Mouse (Mus musculus) heart, adult 2 months (tissue): ENCODE results near the gene Ccdc134. TPM values are rescaled to one million over a fixed set of nuclear protein-coding genes. Genes with fewer than 3 reads are reported as not detected.

Experiments used
- DNase-seq, 2 experiments: peaks; one replicate each; pipeline ENCODE4 v3.0.0; 2021
- H3K27ac ChIP-seq: fragments of 200-600 bp; 2 replicates; pipeline ENCODE4 v1.8.1; 2022
- H3K27me3 ChIP-seq: fragments of 200-500 bp; 2 replicates; pipeline ENCODE4 v1.6.1; 2012; ENCODE audit warnings: mild to moderate bottlenecking, low read length, inconsistent platforms, mixed read lengths; ENCODE audit not compliant: control insufficient read depth, insufficient read depth
- H3K36me3 ChIP-seq: fragments of 200-500 bp; 2 replicates; pipeline ENCODE4 v1.6.1; 2012; ENCODE audit warnings: low read length, inconsistent platforms; ENCODE audit not compliant: control insufficient read depth, insufficient read depth
- H3K4me1 ChIP-seq: fragments of 200-500 bp; 2 replicates; pipeline ENCODE4 v1.6.1; 2011; ENCODE audit warnings: low read length; ENCODE audit not compliant: control insufficient read depth, insufficient read depth
- H3K4me3 ChIP-seq: fragments of 200-600 bp; 2 replicates; pipeline ENCODE4 v1.8.1; 2022
- H3K79me2 ChIP-seq: fragments of 200-500 bp; replicated peaks from 2 replicates; pipeline ENCODE4 v1.6.1; 2012; ENCODE audit warnings: mild to moderate bottlenecking, inconsistent platforms, low read length, moderate library complexity, mixed read lengths; ENCODE audit not compliant: control insufficient read depth, insufficient read depth
- H3K9ac ChIP-seq: fragments of 200-500 bp; 2 replicates; pipeline ENCODE4 v1.6.1; 2012; ENCODE audit warnings: low read depth, mild to moderate bottlenecking, control low read depth, inconsistent platforms, low read length, mixed read lengths
- CTCF ChIP-seq: fragments of 200-600 bp; IDR thresholded peaks from 2 replicates; pipeline ENCODE4 v1.8.1; 2022; ENCODE audit warnings: antibody characterized with exemption, mild to moderate bottlenecking, moderate library complexity
- EP300 ChIP-seq: fragments of 200-500 bp; IDR thresholded peaks from 2 replicates; pipeline ENCODE4 v1.6.1; 2011; ENCODE audit warnings: low read depth, low read length, control low read depth; ENCODE audit not compliant: insufficient read depth
- POLR2A ChIP-seq: fragments of 200-500 bp; IDR thresholded peaks from 2 replicates; pipeline ENCODE4 v1.6.1; 2011; ENCODE audit warnings: mild to moderate bottlenecking, low read depth, low read length, control low read depth; ENCODE audit not compliant: insufficient read depth
- WGBS: fragments of 180-500 bp; shearing (Covaris S2); methylation state at CpG from one replicate; pipeline ENCODE4 v1.1.7; 2018; 5-methylcytosine and 5-hydroxymethylcytosine counted together
- intact Hi-C: fragments of 180-260 bp; cut with DNase I; formaldehyde crosslinking; loops from one replicate; pipeline ENCODE4 v1.15.1; 2025
- polyA plus RNA-seq: library from polyadenylated mRNA; depleted of rRNA; stranded (reverse); fragments of >200 nt; gene quantifications from 2 replicates; pipeline ENCODE4 v1.2.3, GENCODE M21; 2012
- total RNA-seq, 2 experiments: library from RNA; stranded (reverse); gene quantifications; 2 replicates each; pipeline ENCODE4 v1.2.3; 2021

Gene Ccdc134
- total and polyA plus RNA-seq, 3 experiments, result 3.9 to 4.8 (median 4.0) TPM

GRCm38 (mm10) chr15:82170437-82171377, 43.0 kb downstream of the Ccdc134 start:
- intact Hi-C loops, result no loop called here
- peak in 1 of 2 experiments; percentile 23 for DNase-seq
- Histone ChIP-seq H3K27ac (no peak overlapping the region), H3K27me3 (no peaks in the 10 kb centered on the region), H3K36me3 (no peaks in the 10 kb centered on the region), H3K79me2 (peaks cover 2% of the 10 kb centered on the region; the same call in 1 of the 2 replicates), H3K9ac (no peak overlapping the region), H3K4me3 (no peak overlapping the region), H3K4me1 (peaks cover 3% of the 10 kb centered on the region)
- TF ChIP-seq CTCF, result no peak
- no peak for TF ChIP-seq EP300
- no peak for TF ChIP-seq POLR2A
- 82% methylated on average over 36 of the region's 36 CpGs for WGBS

DNA sequence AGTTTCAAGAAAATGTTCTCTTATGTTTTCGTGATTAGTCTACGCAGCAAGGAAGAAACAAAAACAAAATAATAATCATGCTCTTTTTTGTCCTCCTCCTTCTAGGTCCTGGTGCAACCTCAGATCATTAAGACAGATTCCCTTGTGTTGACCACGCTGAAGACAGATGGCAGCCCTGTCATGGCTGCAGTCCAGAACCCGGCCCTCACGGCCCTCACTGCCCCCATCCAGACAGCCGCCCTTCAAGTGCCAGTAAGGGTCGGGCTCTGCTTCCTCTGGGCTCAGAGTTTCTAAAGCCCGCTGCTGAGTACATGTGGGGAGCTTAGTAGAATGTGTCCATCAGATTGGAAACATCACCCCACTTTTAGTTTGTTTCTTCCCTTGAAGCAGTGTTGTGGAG, 44.9 kb downstream of the Ccdc134 start:
- Histone ChIP-seq H3K4me3 (no peak overlapping the region), H3K27me3 (no peaks in the 10 kb centered on the region), H3K79me2 (no peaks in the 10 kb centered on the region; the same call in 1 of the 2 replicates), H3K36me3 (no peaks in the 10 kb centered on the region), H3K4me1 (no peaks in the 10 kb centered on the region), H3K27ac (no peak overlapping the region), H3K9ac (no peak overlapping the region)
- TF ChIP-seq POLR2A, result no peak
- TF ChIP-seq EP300, result no peak
- TF ChIP-seq CTCF, result no peak
- 81% methylated on average over 8 of the region's 8 CpGs for WGBS
- intact Hi-C loops, result no loop called here
- no peak for DNase-seq

- H3K9ac ChIP-seq, result no peak overlapping the region
- DNase-seq, result no peak
- intact Hi-C loops, result no loop called here
- H3K27me3 ChIP-seq, result no peaks in the 10 kb centered on the region
- no peaks in the 10 kb centered on the region for H3K4me1 ChIP-seq
- WGBS, result 90% methylated on average over 9 of the region's 9 CpGs
- H3K27ac ChIP-seq, result no peak overlapping the region
- no peak for TF ChIP-seq CTCF
- TF ChIP-seq EP300, result no peak
- TF ChIP-seq POLR2A, result no peak
- no peaks in the 10 kb centered on the region for H3K36me3 ChIP-seq
- no peak overlapping the region for H3K4me3 ChIP-seq
- no peaks in the 10 kb centered on the region for H3K79me2 ChIP-seq
These were observed 47.4 kb downstream of the Ccdc134 start for GRCm38 (mm10) chr15:82175091-82175490.

GRCm38 (mm10) chr15:82177743-82178290, 50.1 kb downstream of the Ccdc134 start:
- H3K9ac ChIP-seq, result no peak overlapping the region
- H3K27ac ChIP-seq, result no peak overlapping the region
- no peaks in the 10 kb centered on the region for H3K36me3 ChIP-seq
- 95% methylated on average over 7 of the region's 7 CpGs for WGBS
- intact Hi-C loops, result no loop called here
- no peak for DNase-seq
- H3K4me1 ChIP-seq, result no peaks in the 10 kb centered on the region
- TF ChIP-seq CTCF (no peak), EP300 (no peak), POLR2A (no peak)
- no peaks in the 10 kb centered on the region for H3K27me3 ChIP-seq
- no peak overlapping the region for H3K4me3 ChIP-seq
- H3K79me2 ChIP-seq, result no peaks in the 10 kb centered on the region

DNA sequence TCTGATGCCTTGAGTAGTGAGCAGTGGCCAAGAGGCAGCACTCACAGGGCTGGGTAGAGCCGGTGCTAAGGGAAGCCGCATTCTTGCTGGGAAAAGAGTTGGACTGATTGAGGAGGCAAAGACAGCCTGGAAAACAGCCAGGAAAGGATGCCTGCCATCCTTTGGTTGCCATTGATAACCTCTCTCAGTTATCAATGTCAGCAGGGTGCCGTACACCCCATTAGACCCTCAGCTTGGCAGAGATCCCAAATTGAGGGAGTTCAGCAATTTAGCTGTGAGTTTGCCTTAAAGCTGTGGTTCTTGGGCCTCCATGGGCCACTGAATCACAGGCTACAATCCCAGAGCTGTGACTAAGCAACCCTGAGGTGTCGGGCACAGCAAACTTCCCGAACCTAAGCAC, 53.4 kb downstream of the Ccdc134 start:
- intact Hi-C loops, result no loop called here
- H3K27ac ChIP-seq, result no peak overlapping the region
- DNase-seq, result no peak
- 82% methylated on average over 5 of the region's 5 CpGs for WGBS
- H3K9ac ChIP-seq, result no peak overlapping the region
- no peaks in the 10 kb centered on the region for H3K36me3 ChIP-seq
- no peak overlapping the region for H3K4me3 ChIP-seq
- no peaks in the 10 kb centered on the region for H3K27me3 ChIP-seq
- TF ChIP-seq POLR2A, result no peak
- no peak for TF ChIP-seq CTCF
- TF ChIP-seq EP300, result no peak
- H3K4me1 ChIP-seq, result no peaks in the 10 kb centered on the region
- no peaks in the 10 kb centered on the region for H3K79me2 ChIP-seq

DNA sequence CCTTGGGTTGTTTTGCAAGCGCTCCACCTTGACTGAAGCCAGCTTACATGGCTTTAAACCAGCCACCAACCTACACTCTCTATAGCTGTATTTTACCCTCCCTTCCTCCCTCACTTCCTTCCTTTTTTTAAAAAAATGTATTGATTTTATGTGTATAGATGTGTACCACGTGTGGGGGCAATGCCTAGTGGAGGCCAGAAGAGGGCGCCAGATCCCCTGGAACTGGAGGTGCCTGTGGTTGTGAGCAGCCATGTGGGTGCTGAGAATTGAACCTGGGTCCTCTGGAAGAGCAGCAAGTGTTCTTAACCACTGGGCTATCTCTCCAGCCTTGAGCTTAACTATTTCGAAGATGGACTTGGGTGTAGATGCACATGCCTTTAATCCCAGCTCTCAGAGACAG, 54.6 kb downstream of the Ccdc134 start:
- Histone ChIP-seq H3K27ac (no peak overlapping the region), H3K9ac (no peak overlapping the region), H3K36me3 (no peaks in the 10 kb centered on the region), H3K4me1 (peaks cover 1% of the 10 kb centered on the region; the same call in 1 of the 2 replicates), H3K27me3 (no peaks in the 10 kb centered on the region), H3K4me3 (no peak overlapping the region), H3K79me2 (no peaks in the 10 kb centered on the region)
- intact Hi-C loops, result no loop called here
- TF ChIP-seq EP300 (no peak), CTCF (peak; percentile 30), POLR2A (no peak)
- no peak for DNase-seq
- WGBS, result 94% methylated on average over 4 of the region's 4 CpGs
